Mouse (Mus musculus): ENCODE results near the gene Lpp. TPM values are rescaled to one million over a fixed set of nuclear protein-coding genes. Genes with fewer than 3 reads are reported as not detected.

Gene Lpp
- polyA plus RNA-seq, 1 experiment from 2014 or later: 11.5 TPM

- Histone ChIP-seq H3K4me2 (no peak overlapping the region), H3K9ac (no peak overlapping the region), H3K27ac (replicated peaks) (no peak overlapping the region), H3K4me3 (no peak overlapping the region), H3K9me3 (no peaks in the 10 kb centered on the region), H3K36me3 (no peaks in the 10 kb centered on the region), H3K4me1 (replicated peaks) (no peaks in the 10 kb centered on the region), H3K27me3 (no peaks in the 10 kb centered on the region)
- 90% methylated on average over 4 of the region's 4 CpGs for WGBS
- ATAC-seq (ENCODE audit: low FRiP score, low read depth): no peak
Measured at GRCm38 (mm10) chr16:24695062-24695461, 301.8 kb downstream of the Lpp start.

- H3K9me3 ChIP-seq: no peaks in the 10 kb centered on the region
- no peak overlapping the region for H3K4me3 ChIP-seq
- no peak for ATAC-seq (ENCODE audit: low FRiP score, low read depth)
- WGBS: 92% methylated on average over 3 of the region's 3 CpGs
- H3K4me1 ChIP-seq (replicated peaks): no peaks in the 10 kb centered on the region
- H3K9ac ChIP-seq: no peak overlapping the region
- H3K27me3 ChIP-seq: no peaks in the 10 kb centered on the region
- H3K4me2 ChIP-seq: no peak overlapping the region
- no peak overlapping the region for H3K27ac ChIP-seq (replicated peaks)
- no peaks in the 10 kb centered on the region for H3K36me3 ChIP-seq
Measured at GRCm38 (mm10) chr16:24704215-24704614, 310.9 kb downstream of the Lpp start.

GRCm38 (mm10) chr16:24723641-24724040, 330.3 kb downstream of the Lpp start:
- WGBS: 80% methylated on average over 4 of the region's 4 CpGs
- Histone ChIP-seq H3K9me3 (no peaks in the 10 kb centered on the region), H3K4me3 (no peak overlapping the region), H3K36me3 (no peaks in the 10 kb centered on the region), H3K4me2 (no peak overlapping the region), H3K4me1 (replicated peaks) (no peaks in the 10 kb centered on the region), H3K27ac (replicated peaks) (no peak overlapping the region), H3K9ac (no peak overlapping the region), H3K27me3 (no peaks in the 10 kb centered on the region)
- no peak for ATAC-seq (ENCODE audit: low FRiP score, low read depth)

GRCm38 (mm10) chr16:24732751-24733150, 339.4 kb downstream of the Lpp start:
- Histone ChIP-seq H3K27ac (replicated peaks) (no peak overlapping the region), H3K4me1 (replicated peaks) (0 out of 2 replicates have a peak, but pooled peaks cover 2% of the 10 kb centered on the region), H3K4me2 (no peak overlapping the region), H3K9me3 (no peaks in the 10 kb centered on the region), H3K27me3 (no peaks in the 10 kb centered on the region), H3K36me3 (no peaks in the 10 kb centered on the region), H3K4me3 (no peak overlapping the region), H3K9ac (no peak overlapping the region)
- ATAC-seq (ENCODE audit: low FRiP score, low read depth): no peak
- 92% methylated on average over 1 of the region's 1 CpGs for WGBS

GRCm38 (mm10) chr16:24733321-24733720, 340.0 kb downstream of the Lpp start:
- no peaks in the 10 kb centered on the region for H3K9me3 ChIP-seq
- no peak overlapping the region for H3K4me2 ChIP-seq
- no peak overlapping the region for H3K4me3 ChIP-seq
- 96% methylated on average over 1 of the region's 1 CpGs for WGBS
- H3K27ac ChIP-seq (replicated peaks): no peak overlapping the region
- no peaks in the 10 kb centered on the region for H3K36me3 ChIP-seq
- no peak for ATAC-seq (ENCODE audit: low FRiP score, low read depth)
- no peak overlapping the region for H3K9ac ChIP-seq
- H3K4me1 ChIP-seq (replicated peaks): 0 out of 2 replicates have a peak, but pooled peaks cover 3% of the 10 kb centered on the region
- H3K27me3 ChIP-seq: no peaks in the 10 kb centered on the region

GRCm38 (mm10) chr16:24735754-24736153, 342.4 kb downstream of the Lpp start:
- Histone ChIP-seq H3K4me3 (no peak overlapping the region), H3K9me3 (no peaks in the 10 kb centered on the region), H3K27ac (replicated peaks) (no peak overlapping the region), H3K9ac (no peak overlapping the region), H3K36me3 (no peaks in the 10 kb centered on the region), H3K4me1 (replicated peaks) (0 out of 2 replicates have a peak, but pooled peaks cover 3% of the 10 kb centered on the region), H3K4me2 (no peak overlapping the region), H3K27me3 (no peaks in the 10 kb centered on the region)
- 82% methylated on average over 2 of the region's 2 CpGs for WGBS
- no peak for ATAC-seq (ENCODE audit: low FRiP score, low read depth)

GRCm38 (mm10) chr16:24737362-24738057, 344.2 kb downstream of the Lpp start:
- Histone ChIP-seq H3K27me3 (no peaks in the 10 kb centered on the region), H3K4me2 (no peak overlapping the region), H3K27ac (replicated peaks) (no peak overlapping the region), H3K9me3 (no peaks in the 10 kb centered on the region), H3K36me3 (no peaks in the 10 kb centered on the region), H3K4me3 (no peak overlapping the region), H3K9ac (no peak overlapping the region), H3K4me1 (replicated peaks) (0 out of 2 replicates have a peak, but pooled peaks cover 3% of the 10 kb centered on the region)
- ATAC-seq (ENCODE audit: low FRiP score, low read depth): no peak
- 57% methylated on average over 10 of the region's 10 CpGs for WGBS

- Histone ChIP-seq H3K9ac (no peak overlapping the region), H3K4me3 (no peak overlapping the region), H3K9me3 (no peaks in the 10 kb centered on the region), H3K36me3 (no peaks in the 10 kb centered on the region), H3K4me1 (replicated peaks) (0 out of 2 replicates have a peak, but pooled peaks cover 3% of the 10 kb centered on the region), H3K27me3 (no peaks in the 10 kb centered on the region), H3K4me2 (no peak overlapping the region), H3K27ac (replicated peaks) (no peak overlapping the region)
- 82% methylated on average over 4 of the region's 4 CpGs for WGBS
- no peak for ATAC-seq (ENCODE audit: low FRiP score, low read depth)
Measured at GRCm38 (mm10) chr16:24740714-24741113, 347.4 kb downstream of the Lpp start.

- H3K9ac ChIP-seq: no peak overlapping the region
- H3K27ac ChIP-seq (replicated peaks): no peak overlapping the region
- H3K27me3 ChIP-seq: no peaks in the 10 kb centered on the region
- H3K36me3 ChIP-seq: no peaks in the 10 kb centered on the region
- H3K4me3 ChIP-seq: no peak overlapping the region
- no peak overlapping the region for H3K4me2 ChIP-seq
- no peaks in the 10 kb centered on the region for H3K9me3 ChIP-seq
- no peaks in the 10 kb centered on the region for H3K4me1 ChIP-seq (replicated peaks)
- ATAC-seq (ENCODE audit: low FRiP score, low read depth): no peak
Measured at GRCm38 (mm10) chr16:24749816-24750215, 356.5 kb downstream of the Lpp start.

GRCm38 (mm10) chr16:24756141-24756540, 362.8 kb downstream of the Lpp start:
- no peak overlapping the region for H3K4me2 ChIP-seq
- H3K4me3 ChIP-seq: no peak overlapping the region
- H3K4me1 ChIP-seq (replicated peaks): no peaks in the 10 kb centered on the region
- no peak overlapping the region for H3K27ac ChIP-seq (replicated peaks)
- no peak overlapping the region for H3K9ac ChIP-seq
- no peak for ATAC-seq (ENCODE audit: low FRiP score, low read depth)
- WGBS: 89% methylated on average over 9 of the region's 9 CpGs
- H3K27me3 ChIP-seq: no peaks in the 10 kb centered on the region
- H3K36me3 ChIP-seq: no peaks in the 10 kb centered on the region
- H3K9me3 ChIP-seq: no peaks in the 10 kb centered on the region

GRCm38 (mm10) chr16:24766051-24766450, 372.7 kb downstream of the Lpp start:
- H3K9ac ChIP-seq: no peak overlapping the region
- H3K27me3 ChIP-seq: no peaks in the 10 kb centered on the region
- 93% methylated on average over 3 of the region's 3 CpGs for WGBS

GRCm38 (mm10) chr16:24766596-24766995, 373.3 kb downstream of the Lpp start:
- Histone ChIP-seq H3K9ac (no peak overlapping the region), H3K9me3 (no peaks in the 10 kb centered on the region), H3K27ac (replicated peaks) (no peak overlapping the region), H3K4me3 (no peak overlapping the region), H3K4me2 (no peak overlapping the region), H3K4me1 (replicated peaks) (no peaks in the 10 kb centered on the region), H3K36me3 (no peaks in the 10 kb centered on the region), H3K27me3 (no peaks in the 10 kb centered on the region)
- no peak for ATAC-seq (ENCODE audit: low FRiP score, low read depth)
- WGBS: 74% methylated on average over 2 of the region's 2 CpGs

More at GRCm38 (mm10) chr16:24766051-24766450, 372.7 kb downstream of the Lpp start:
- Histone ChIP-seq H3K4me3 (no peak overlapping the region), H3K4me2 (no peak overlapping the region), H3K27ac (replicated peaks) (no peak overlapping the region), H3K4me1 (replicated peaks) (no peaks in the 10 kb centered on the region), H3K36me3 (no peaks in the 10 kb centered on the region), H3K9me3 (no peaks in the 10 kb centered on the region)
- no peak for ATAC-seq (ENCODE audit: low FRiP score, low read depth)

- no peak overlapping the region for H3K9ac ChIP-seq
- H3K4me2 ChIP-seq: no peak overlapping the region
- no peaks in the 10 kb centered on the region for H3K36me3 ChIP-seq
- no peaks in the 10 kb centered on the region for H3K27me3 ChIP-seq
- H3K27ac ChIP-seq (replicated peaks): no peak overlapping the region
- no peak for ATAC-seq (ENCODE audit: low FRiP score, low read depth)
- no peak overlapping the region for H3K4me3 ChIP-seq
- no peaks in the 10 kb centered on the region for H3K4me1 ChIP-seq (replicated peaks)
- no peaks in the 10 kb centered on the region for H3K9me3 ChIP-seq
- WGBS: 78% methylated on average over 2 of the region's 2 CpGs
Measured at GRCm38 (mm10) chr16:24777053-24777452, 383.7 kb downstream of the Lpp start.

Measured in hindbrain, embryonic 15.5 days (tissue).